Mouse (Mus musculus): ENCODE data around the gene Gcgr. TPM values are rescaled to one million over a fixed set of nuclear protein-coding genes. Genes with fewer than 3 reads are reported as not detected.
"Not testable (repeated sequence)": the region's sequence is repeated elsewhere in the genome, so short reads cannot be mapped to it uniquely, and the experiment has no call there.

The Gcgr gene
- total RNA-seq, 2 experiments from 2014 or later = 1.7 to 2.4 TPM

DNA sequence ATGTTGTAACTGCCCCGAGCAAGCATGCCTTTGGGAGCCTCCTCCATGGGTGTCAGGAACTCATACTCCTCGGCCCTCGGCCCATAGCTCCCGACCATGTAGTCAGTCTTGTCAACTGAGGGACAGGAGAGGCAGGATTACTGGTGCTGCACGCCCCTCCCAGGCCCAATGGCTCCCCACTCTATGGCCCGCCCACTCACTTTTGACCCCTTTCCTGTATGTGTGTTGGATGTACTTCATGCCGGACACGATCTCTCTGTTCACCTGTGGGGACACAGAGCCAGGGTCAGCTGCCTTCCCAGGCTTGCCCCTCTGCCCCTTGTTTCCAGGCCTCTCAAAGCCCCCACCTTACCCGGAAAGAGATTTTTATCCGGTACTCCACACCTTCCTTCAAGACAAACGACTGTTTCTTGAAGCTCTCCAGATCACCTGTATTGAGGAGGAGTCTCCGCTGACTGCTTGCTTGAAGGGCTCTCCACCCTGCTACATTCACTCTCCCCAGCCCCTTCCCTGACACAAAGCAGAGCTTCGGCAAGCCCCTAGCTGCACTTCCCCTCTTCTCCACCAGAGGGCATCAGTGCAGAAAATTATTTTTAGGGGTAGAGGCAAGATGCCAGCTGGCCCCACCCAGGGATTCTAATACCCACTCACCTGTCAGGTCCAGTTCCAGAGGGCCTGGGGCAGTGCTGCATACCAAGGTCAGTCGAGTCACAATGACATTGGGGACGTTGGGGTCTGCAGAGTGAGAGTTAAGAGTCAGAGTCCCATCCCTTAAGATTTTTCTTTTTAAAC lies 49.0 kb downstream of the Gcgr start:
- intact Hi-C loops (cut with DNase I) = loop anchor here (1.0 to 5.0 kb wide), 2 partner anchors 65 to 133 kb away; partner anchors contain the start of genes Cenpx and Lrrc45
- peak; percentile 79 to 85 for DNase-seq

DNA sequence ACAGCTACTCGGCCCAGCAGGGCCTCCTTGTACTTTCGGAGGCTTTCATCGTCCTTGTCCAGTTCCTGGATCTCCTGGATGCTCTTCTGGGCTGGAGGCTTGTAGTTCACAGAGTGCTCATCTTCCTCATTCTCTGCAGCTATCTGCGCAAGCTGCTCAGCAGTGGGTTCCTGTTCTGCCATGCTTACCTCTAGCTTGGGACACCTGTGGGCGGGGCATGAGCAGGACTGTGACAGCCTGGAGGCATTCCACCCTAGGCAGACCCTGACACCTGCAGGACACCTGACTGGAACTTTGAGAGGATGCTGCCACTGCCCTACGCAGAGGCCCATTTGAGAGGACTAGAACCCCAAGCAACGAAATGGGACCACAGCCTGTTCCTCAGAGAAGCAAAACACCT lies 49.7 kb downstream of the Gcgr start:
- peak in 1 of 2 experiments; percentile 11 for DNase-seq
- intact Hi-C loops (cut with DNase I) = no loop called here

DNA sequence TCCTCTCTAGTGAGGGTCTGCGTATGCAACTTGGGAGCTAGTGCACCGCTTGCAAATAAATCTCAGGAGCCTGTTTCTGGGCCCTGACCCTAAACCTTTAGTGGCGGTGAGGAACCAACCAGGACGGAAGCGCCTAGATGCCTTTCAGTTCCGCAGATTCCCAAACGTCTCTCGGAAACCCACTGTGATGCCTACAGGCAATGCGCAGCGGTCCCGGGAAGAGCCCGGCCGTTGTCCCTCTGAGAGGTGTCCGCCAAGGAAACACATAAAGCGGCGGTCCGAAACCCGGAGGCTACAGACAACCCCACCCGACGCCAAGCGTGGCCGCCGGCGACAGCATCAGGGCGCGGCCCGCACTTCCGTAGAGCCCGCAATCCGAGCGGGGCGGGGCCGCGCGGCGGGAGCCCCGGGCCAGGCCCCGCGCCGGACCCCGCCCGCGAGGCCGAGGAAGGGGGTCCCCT lies 50.4 kb downstream of the Gcgr start:
- intact Hi-C loops (cut with DNase I) = no loop called here
- DNase-seq = peak; percentile 58 to 67

DNA sequence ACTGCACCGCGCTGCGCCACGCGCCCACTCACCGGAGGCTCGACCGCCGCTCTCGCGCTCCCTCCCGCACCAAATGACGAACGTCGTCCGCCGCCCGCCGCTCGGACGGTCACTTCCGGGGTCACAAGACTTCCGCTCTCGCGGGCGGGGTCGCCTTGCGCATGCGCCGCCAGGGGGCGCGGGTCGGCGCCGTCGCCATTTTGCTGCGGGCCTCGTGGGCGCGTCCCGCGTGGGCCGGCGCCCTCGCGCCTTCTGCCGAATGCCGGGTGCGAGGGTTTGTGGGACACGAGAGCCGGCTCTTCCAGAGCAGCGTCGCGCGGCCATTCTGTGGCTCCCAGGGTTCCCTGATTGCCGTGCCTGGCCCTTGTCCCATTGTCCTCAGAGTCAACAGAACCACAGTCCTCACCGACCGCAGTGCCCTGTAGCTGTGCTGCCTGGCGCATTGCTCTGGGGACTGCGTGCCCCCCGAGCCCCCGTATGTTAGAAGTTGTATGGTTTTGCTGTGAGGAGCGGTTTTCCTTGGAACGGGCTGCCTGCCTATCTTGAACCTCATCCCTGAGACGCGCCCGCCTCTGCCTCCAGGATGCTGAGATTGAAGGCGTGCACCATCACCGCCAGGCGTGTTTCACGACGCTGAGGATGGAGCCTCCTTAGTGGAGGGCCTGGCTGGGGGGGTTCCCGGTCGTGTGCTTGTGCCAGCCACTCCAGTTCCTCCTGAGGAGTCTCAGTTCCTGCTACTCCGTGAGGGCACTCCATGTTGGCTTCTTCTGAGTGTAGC lies 51.2 kb downstream of the Gcgr start, which contains the start of gene Arhgdia:
Gene Arhgdia (minus strand): TSS at position 135 of the 778 bp plus-strand sequence.
- DNase-seq = peak; percentile 93
- intact Hi-C loops (cut with DNase I) = no loop called here

DNA sequence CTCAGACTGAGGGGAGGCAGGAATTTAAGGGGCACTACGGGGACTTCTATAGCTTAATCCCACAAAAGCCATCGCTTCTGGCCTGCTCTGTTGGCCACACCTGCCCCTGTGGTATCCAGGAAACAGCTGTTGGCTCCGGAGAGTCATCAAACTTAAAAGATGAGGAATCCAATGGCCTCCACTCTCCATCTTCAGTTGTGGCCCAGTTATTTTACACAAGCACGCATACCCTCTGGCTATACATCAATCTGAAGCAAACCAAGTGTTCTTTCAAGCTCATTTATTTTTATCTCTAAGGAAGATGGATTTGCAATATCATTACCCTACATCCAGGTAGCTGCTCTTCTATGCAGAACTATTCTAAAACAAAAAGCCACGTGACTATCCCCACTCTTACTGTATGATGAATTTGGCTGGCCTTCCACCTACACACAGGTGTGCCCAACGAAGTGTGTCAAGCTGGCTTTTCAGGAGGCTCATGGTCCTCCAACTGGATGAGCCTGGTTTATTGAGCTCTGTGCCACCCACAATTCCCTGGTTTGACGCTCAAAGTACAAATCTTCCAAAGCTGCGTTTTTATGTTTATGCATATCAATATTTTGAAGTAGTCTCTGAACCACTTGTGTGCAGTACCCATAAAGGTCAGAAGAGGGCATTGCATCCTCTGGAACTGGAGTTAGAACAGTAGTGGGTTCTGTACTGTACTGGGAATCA lies 51.9 kb downstream of the Gcgr start:
- DNase-seq = peak; percentile 14 to 46
- intact Hi-C loops (cut with DNase I) = no loop called here

DNA sequence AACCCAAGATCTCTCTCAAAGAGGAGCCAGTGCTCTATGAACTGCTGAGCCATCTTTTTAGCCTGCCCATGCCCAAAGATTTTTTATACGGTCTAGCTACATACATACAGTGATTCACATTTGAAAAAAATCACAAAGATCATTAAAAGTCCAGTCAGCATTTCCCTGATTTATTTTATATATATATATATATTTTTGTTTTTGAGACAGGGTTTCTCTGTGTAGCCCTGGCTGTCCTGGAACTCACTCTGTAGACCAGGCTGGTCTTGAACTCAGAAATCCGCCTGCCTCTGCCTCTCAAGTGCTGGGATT lies 52.4 kb downstream of the Gcgr start:
- DNase-seq; intact Hi-C loops (cut with DNase I): not testable (repeated sequence)

DNA sequence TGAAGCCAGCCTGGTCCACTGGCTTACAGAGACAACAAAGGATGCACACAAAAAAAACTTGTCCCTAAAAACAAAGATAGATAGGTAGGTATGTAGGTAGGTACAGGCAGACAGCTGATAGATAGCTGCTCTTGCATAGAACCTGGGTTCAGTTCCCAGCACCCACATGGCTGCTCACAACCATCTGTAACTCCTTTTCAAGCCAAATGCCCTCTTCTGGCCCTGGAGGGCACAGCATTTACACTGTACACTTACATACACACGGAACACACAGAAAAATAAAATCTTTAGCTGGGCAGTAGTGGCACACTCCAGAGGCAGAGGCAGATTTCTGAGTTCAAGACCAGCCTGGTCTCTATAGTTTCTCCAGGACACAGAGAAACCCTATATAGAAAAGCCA lies 53.4 kb downstream of the Gcgr start:
- intact Hi-C loops (cut with DNase I) = no loop called here

DNA sequence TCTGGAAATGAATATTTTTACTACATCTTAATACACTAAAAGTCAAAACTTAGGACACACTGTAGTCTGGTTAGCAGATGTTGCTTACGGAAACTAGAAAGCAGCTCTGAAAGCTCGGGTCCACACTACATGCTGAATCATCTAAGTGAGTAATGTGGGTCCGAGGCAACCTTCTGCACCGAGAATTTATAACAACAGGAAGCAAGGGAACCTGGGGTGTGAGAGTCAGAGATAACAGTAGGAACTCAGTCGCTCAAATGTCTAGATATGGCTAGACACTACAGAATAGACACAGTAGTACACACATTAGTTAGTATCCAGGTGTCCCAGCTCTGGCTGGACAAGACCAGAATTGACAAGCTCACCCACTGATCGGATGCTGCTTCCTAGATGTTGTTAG lies 58.0 kb downstream of the Gcgr start:
- intact Hi-C loops (cut with DNase I) = no loop called here
- DNase-seq = no peak

More for the DNA sequence above, 53.4 kb downstream of the Gcgr start:
- no peak for DNase-seq

Other genes starting within 250 kb of the Gcgr start
- gene Actg1, start 182.2 kb upstream of the Gcgr start, total RNA-seq (2021) = 100 to 1,000 TPM; 451 to 520 TPM
- not detected for gene Fscn2, start 169.2 kb upstream of the Gcgr start, total RNA-seq (2021)
- 10 to 100 TPM; 19.0 to 19.6 TPM for gene Faap100, start 151.9 kb upstream of the Gcgr start, total RNA-seq (2021)
- 10 to 100 TPM; 54.4 to 62.7 TPM for gene Nploc4, start 93.0 kb upstream of the Gcgr start, total RNA-seq (2021)
- 1 to 10 TPM in 1 of 2 experiments, under 1 TPM in 1; 0.98 to 2.5 TPM for gene Tspan10, start 88.1 kb upstream of the Gcgr start, total RNA-seq (2021)
- under 1 TPM; 0.53 to 0.56 TPM for gene Pde6g, start 77.2 kb upstream of the Gcgr start, total RNA-seq (2021)
- 10 to 100 TPM; 41.6 to 45.6 TPM for gene Oxld1, start 72.6 kb upstream of the Gcgr start, total RNA-seq (2021)
- 1 to 10 TPM; 5.9 to 9.4 TPM for gene Ccdc137, start 72.6 kb upstream of the Gcgr start, total RNA-seq (2021)
- 10 to 100 TPM; 10.3 to 12.0 TPM for gene Arl16, start 63.1 kb upstream of the Gcgr start, total RNA-seq (2021)
- gene Mrpl12, start 46.1 kb upstream of the Gcgr start, total RNA-seq (2021) = 100 to 1,000 TPM; 222 to 244 TPM
- gene Slc25a10, start 38.9 kb upstream of the Gcgr start, total RNA-seq (2021) = 10 to 100 TPM; 14.1 to 15.9 TPM
- 10 to 100 TPM; 53.5 to 58.1 TPM for gene Mcrip1, start 19.0 kb downstream of the Gcgr start, total RNA-seq (2021)
- under 1 TPM in 1 of 2 experiments, not detected in 1; 0.39 TPM for gene Ppp1r27, start 20.4 kb downstream of the Gcgr start, total RNA-seq (2021)
- gene P4hb, start 42.6 kb downstream of the Gcgr start, total RNA-seq (2021) = 100 to 1,000 TPM; 238 to 247 TPM
- 100 to 1,000 TPM; 164 to 180 TPM for gene Arhgdia, start 50.9 kb downstream of the Gcgr start, total RNA-seq (2021)
- 10 to 100 TPM; 57.8 to 59.9 TPM for gene Alyref, start 67.7 kb downstream of the Gcgr start, total RNA-seq (2021)
- 10 to 100 TPM; 86.2 to 87.5 TPM for gene Anapc11, start 67.7 kb downstream of the Gcgr start, total RNA-seq (2021)
- gene Npb, start 77.8 kb downstream of the Gcgr start, total RNA-seq (2021) = not detected
- 10 to 100 TPM; 47.7 to 49.4 TPM for gene Pcyt2, start 87.2 kb downstream of the Gcgr start, total RNA-seq (2021)
- gene Sirt7, start 94.5 kb downstream of the Gcgr start, total RNA-seq (2021) = 10 to 100 TPM; 10.8 to 12.3 TPM
- gene Mafg, start 102.9 kb downstream of the Gcgr start, total RNA-seq (2021) = 10 to 100 TPM; 33.7 to 41.0 TPM
- 1 to 10 TPM; 1.9 to 2.1 TPM for gene Pycr1, start 113.1 kb downstream of the Gcgr start, total RNA-seq (2021)
- 10 to 100 TPM; 51.4 to 58.5 TPM for gene Myadml2, start 117.5 kb downstream of the Gcgr start, total RNA-seq (2021)
- gene Notum, start 130.5 kb downstream of the Gcgr start, total RNA-seq (2021) = under 1 TPM in 1 of 2 experiments, not detected in 1; 0.27 TPM
- 10 to 100 TPM; 35.0 to 37.9 TPM for gene Aspscr1, start 142.3 kb downstream of the Gcgr start, total RNA-seq (2021)
- gene Cenpx, start 183.0 kb downstream of the Gcgr start, total RNA-seq (2021) = 10 to 100 TPM; 35.4 to 36.4 TPM
- gene Lrrc45, start 183.2 kb downstream of the Gcgr start, total RNA-seq (2021) = 10 to 100 TPM in 1 of 2 experiments, 1 to 10 TPM in 1; 9.2 to 10.9 TPM
- 1 to 10 TPM; 1.3 to 1.6 TPM for gene Rac3, start 190.8 kb downstream of the Gcgr start, total RNA-seq (2021)
- 1 to 10 TPM; 3.1 to 5.8 TPM for gene Dcxr, start 196.6 kb downstream of the Gcgr start, total RNA-seq (2021)
- 10 to 100 TPM; 18.6 to 53.1 TPM for gene Cbr2, start 201.4 kb downstream of the Gcgr start, total RNA-seq (2021)
- 10 to 100 TPM; 23.8 to 68.1 TPM for gene Hmga1b, start 232.1 kb downstream of the Gcgr start, total RNA-seq (2021)